Mouse (Mus musculus) MEL (cell line): ENCODE results near the gene Cacng5. TPM values are rescaled to one million over a fixed set of nuclear protein-coding genes. Genes with fewer than 3 reads are reported as not detected.
A peak's percentile ranks its signal among the peaks of the same experiment; 100 is the strongest.

Source experiments
- DNase-seq: peaks from one replicate; pipeline ENCODE4 v3.0.0; 2011; ENCODE audit warnings: low read depth, low spot score
- H3K27ac ChIP-seq: 2 replicates; pipeline ENCODE4 v1.5.1; 2012; ENCODE audit warnings: low read depth, mild to moderate bottlenecking, control low read depth, low read length, moderate library complexity; ENCODE audit not compliant: control insufficient read depth
- H3K27me3 ChIP-seq, 2 experiments: fragments of 150-350 bp in 1 of 2; sonication (generic) in 1 of 2; 2 replicates each; pipeline ENCODE4 v1.6.1; 2012; ENCODE audit warnings: low read length in 2 of 2, mild to moderate bottlenecking in 2 of 2, improper control_type of control experiment in 1 of 2, moderate library complexity in 1 of 2; ENCODE audit not compliant: insufficient read depth in 2 of 2, control insufficient read depth in 1 of 2
- H3K36me3 ChIP-seq, 2 experiments: 2 replicates each; pipeline ENCODE4 v1.6.1; 2012 to 2014; ENCODE audit warnings: low read length in 2 of 2, improper control_type of control experiment in 1 of 2, inconsistent platforms in 1 of 2, mild to moderate bottlenecking in 1 of 2; ENCODE audit not compliant: insufficient read depth in 2 of 2, control insufficient read depth in 1 of 2
- H3K4me1 ChIP-seq, 2 experiments: fragments of 150-350 bp in 1 of 2; sonication (generic) in 1 of 2; 2 replicates each; pipeline ENCODE4 v1.6.1; 2012; ENCODE audit warnings: low read length in 2 of 2, improper control_type of control experiment in 1 of 2, mild to moderate bottlenecking in 1 of 2; ENCODE audit not compliant: insufficient read depth in 2 of 2, control insufficient read depth in 1 of 2
- H3K4me3 ChIP-seq, 2 experiments: fragments of 150-350 bp in 1 of 2; sonication (generic) in 1 of 2; 2 replicates each; pipeline ENCODE4 v1.5.1; 2012; ENCODE audit warnings: low read depth in 2 of 2, low read length in 2 of 2, mild to moderate bottlenecking in 2 of 2, moderate library complexity in 2 of 2, control low read depth in 1 of 2, improper control_type of control experiment in 1 of 2; ENCODE audit not compliant: control insufficient read depth in 1 of 2, insufficient read depth in 1 of 2
- H3K79me2 ChIP-seq: 2 replicates; pipeline ENCODE4 v1.6.1; 2012; ENCODE audit warnings: mild to moderate bottlenecking, low read length, moderate library complexity; ENCODE audit not compliant: control insufficient read depth, poor library complexity, insufficient read depth
- H3K9ac ChIP-seq: 2 replicates; pipeline ENCODE4 v1.6.1; 2012; ENCODE audit warnings: low read depth, mild to moderate bottlenecking, control low read depth, low read length, moderate library complexity; ENCODE audit not compliant: control insufficient read depth, poor library complexity, severe bottlenecking
- H3K9me3 ChIP-seq: fragments of 150-350 bp; sonication (generic); replicated peaks from 2 replicates; pipeline ENCODE4 v1.6.1; 2012; ENCODE audit warnings: mild to moderate bottlenecking, low read length, improper control_type of control experiment, moderate library complexity; ENCODE audit not compliant: insufficient read depth
- CTCF ChIP-seq, 3 experiments: IDR thresholded peaks in 2 of 3; conservative IDR thresholded peaks in 1 of 3; 2 replicates each; pipeline ENCODE4 v1.5.1; 2011 to 2012; ENCODE audit warnings: low read length in 3 of 3, low read depth in 2 of 3, mild to moderate bottlenecking in 2 of 3, improper control_type of control experiment in 1 of 3, inconsistent platforms in 1 of 3, mixed read lengths in 1 of 3, moderate library complexity in 1 of 3; ENCODE audit not compliant: control insufficient read depth in 1 of 3, insufficient read depth in 1 of 3, poor library complexity in 1 of 3, severe bottlenecking in 1 of 3
- E2F4 ChIP-seq: IDR thresholded peaks from 2 replicates; pipeline ENCODE4 v1.6.1; 2011; ENCODE audit warnings: low read depth, low read length, improper control_type of control experiment, borderline replicate concordance
- ELF1 ChIP-seq: IDR thresholded peaks from 2 replicates; pipeline ENCODE4 v1.6.1; 2014; ENCODE audit warnings: low read depth, mild to moderate bottlenecking, inconsistent platforms, low read length, improper control_type of control experiment, moderate library complexity
- ETS1 ChIP-seq: IDR thresholded peaks from 2 replicates; pipeline ENCODE4 v1.6.1; 2012; ENCODE audit warnings: low read depth, mild to moderate bottlenecking, inconsistent platforms, low read length, improper control_type of control experiment, moderate library complexity
- HCFC1 ChIP-seq: IDR thresholded peaks from 2 replicates; pipeline ENCODE4 v1.6.1; 2012; ENCODE audit warnings: low read depth, mild to moderate bottlenecking, inconsistent platforms, low read length, improper control_type of control experiment, moderate library complexity
- JUND ChIP-seq: IDR thresholded peaks from 2 replicates; pipeline ENCODE4 v1.6.1; 2011; ENCODE audit warnings: low read depth, mild to moderate bottlenecking, improper control_type of control experiment, low read length
- KAT2A ChIP-seq: conservative IDR thresholded peaks from 2 replicates; pipeline ENCODE4 v1.6.1; 2012; ENCODE audit warnings: low read depth, low read length, improper control_type of control experiment, inconsistent platforms
- MAX ChIP-seq: IDR thresholded peaks from 2 replicates; pipeline ENCODE4 v1.6.1; 2011; ENCODE audit warnings: low read length, improper control_type of control experiment
- MAZ ChIP-seq: IDR thresholded peaks from 2 replicates; pipeline ENCODE4 v1.6.1; 2012; ENCODE audit warnings: low read depth, mild to moderate bottlenecking, inconsistent platforms, low read length, improper control_type of control experiment
- MXI1 ChIP-seq: IDR thresholded peaks from 2 replicates; pipeline ENCODE4 v1.6.1; 2011; ENCODE audit warnings: mild to moderate bottlenecking, low read depth, low read length, improper control_type of control experiment
- MYC ChIP-seq: IDR thresholded peaks from 2 replicates; pipeline ENCODE4 v1.6.1; 2011; ENCODE audit warnings: low read depth, mild to moderate bottlenecking, low read length, improper control_type of control experiment, moderate library complexity
- NELFE ChIP-seq: IDR thresholded peaks from 2 replicates; pipeline ENCODE4 v1.6.1; 2011; ENCODE audit warnings: low read depth, low read length, improper control_type of control experiment
- NRF1 ChIP-seq: IDR thresholded peaks from 2 replicates; pipeline ENCODE4 v1.6.1; 2014; ENCODE audit warnings: low read depth, mild to moderate bottlenecking, inconsistent platforms, low read length, improper control_type of control experiment, moderate library complexity; ENCODE audit not compliant: poor library complexity, insufficient read depth, severe bottlenecking
- POLR2AphosphoS5 ChIP-seq: IDR thresholded peaks from 2 replicates; pipeline ENCODE4 v1.6.1; 2012; ENCODE audit warnings: low read depth, borderline replicate concordance, mild to moderate bottlenecking, inconsistent platforms, low read length, moderate library complexity, mixed read lengths
- RAD21 ChIP-seq: IDR thresholded peaks from 2 replicates; pipeline ENCODE4 v1.6.1; 2011; ENCODE audit warnings: mild to moderate bottlenecking, low read depth, low read length, improper control_type of control experiment
- RCOR1 ChIP-seq: IDR thresholded peaks from 2 replicates; pipeline ENCODE4 v1.6.1; 2012; ENCODE audit warnings: low read depth, mild to moderate bottlenecking, inconsistent platforms, low read length, improper control_type of control experiment
- TCF12 ChIP-seq: IDR thresholded peaks from 2 replicates; pipeline ENCODE4 v1.6.1; 2014; ENCODE audit warnings: low read depth, mild to moderate bottlenecking, inconsistent platforms, low read length, improper control_type of control experiment, moderate library complexity
- USF1 ChIP-seq: IDR thresholded peaks from 2 replicates; pipeline ENCODE4 v1.6.1; 2014; ENCODE audit warnings: low read depth, mild to moderate bottlenecking, inconsistent platforms, low read length, improper control_type of control experiment, moderate library complexity
- USF2 ChIP-seq, 2 experiments: IDR thresholded peaks; 2 replicates each; pipeline ENCODE4 v1.6.1; 2011 to 2012; ENCODE audit warnings: improper control_type of control experiment in 2 of 2, low read length in 2 of 2, borderline replicate concordance in 1 of 2, inconsistent platforms in 1 of 2, low read depth in 1 of 2, mild to moderate bottlenecking in 1 of 2; ENCODE audit not compliant: insufficient read depth in 1 of 2
- ZC3H11A ChIP-seq: IDR thresholded peaks from 2 replicates; pipeline ENCODE4 v1.6.1; 2012; ENCODE audit warnings: low read depth, mild to moderate bottlenecking, inconsistent platforms, low read length, improper control_type of control experiment
- ZNF384 ChIP-seq: IDR thresholded peaks from 2 replicates; pipeline ENCODE4 v1.6.1; 2012; ENCODE audit warnings: low read depth, mild to moderate bottlenecking, inconsistent platforms, low read length, improper control_type of control experiment
- polyA plus RNA-seq, 2 experiments: library from polyadenylated mRNA; stranded (reverse) in 1 of 2; unstranded in 1 of 2; fragments of >175 nt in 1 of 2; fragments of >200 nt in 1 of 2; gene quantifications; 2 replicates each; pipeline versions ENCODE4 v1.2.1 to v1.2.4; 2012; ENCODE audit warnings: low replicate concordance in 2 of 2, low read depth in 1 of 2; ENCODE audit not compliant: insufficient read length in 2 of 2, insufficient read depth in 1 of 2, missing spikeins in 1 of 2
- total RNA-seq: library from RNA; depleted of rRNA; stranded (reverse); fragments of 300-350 nt; gene quantifications from 2 replicates; pipeline ENCODE4 v1.2.3, GENCODE M21; 2012

The Cacng5 gene
- total and polyA plus RNA-seq, 3 experiments: not detected

GRCm38 (mm10) chr11:107853088-107853487, 61.8 kb downstream of the Cacng5 start (continued):
- TF ChIP-seq ZC3H11A (peak; percentile 82), HCFC1 (no peak), CTCF (IDR thresholded peaks at IDR 0.05 in 2 of 3, conservative IDR thresholded peaks at IDR 0.05 in 1 of 3; ENCODE audit: control insufficient read depth in 1 of 3, insufficient read depth in 1 of 3, low read depth in 2 of 3, low read length in 3 of 3, poor library complexity in 1 of 3, severe bottlenecking in 1 of 3) (peak; percentile 61 to 91 (median 65)), ZNF384 (no peak), MYC (no peak), NELFE (no peak), JUND (peak; percentile 18; the same call in 1 of the 2 replicates)
- TF ChIP-seq, all 39 proteins: peak for 5

GRCm38 (mm10) chr11:107849621-107850020, 65.2 kb downstream of the Cacng5 start:
- DNase-seq: peak; percentile 71
- H3K79me2 ChIP-seq: no peaks in the 10 kb centered on the region
- 0 out of 4 replicates have a peak, but pooled peaks cover 0 to 6% of the 10 kb centered on the region in 2 experiments for H3K4me1 ChIP-seq
- no peak overlapping the region for H3K27ac ChIP-seq
- TF ChIP-seq NRF1 (no peak), RCOR1 (no peak), TCF12 (no peak), USF1 (peak; percentile 85), MAX (peak; percentile 91), MYC (0 out of 2 replicates have a peak, but pooled peaks have one; percentile 45), ELF1 (no peak), MXI1 (peak; percentile 47; the same call in 1 of the 2 replicates), KAT2A (no peak), POLR2AphosphoS5 (no peak), USF2 (IDR thresholded peaks at IDR 0.05; ENCODE audit: borderline replicate concordance in 1 of 2, insufficient read depth in 1 of 2, low read depth in 1 of 2, low read length in 2 of 2) (0 out of 4 replicates have a peak, but pooled peaks of 1 of the 2 experiments have one; percentile 39)
- TF ChIP-seq, all 39 proteins: peak for 5
- H3K9ac ChIP-seq: no peak overlapping the region
- H3K27me3 ChIP-seq: no peaks in the 10 kb centered on the region
- H3K4me3 ChIP-seq: no peak overlapping the region
- no peaks in the 10 kb centered on the region; a peak in 1 of 4 replicates for H3K36me3 ChIP-seq
- H3K9me3 ChIP-seq: no peaks in the 10 kb centered on the region

GRCm38 (mm10) chr11:107844175-107844574, 70.7 kb downstream of the Cacng5 start:
- DNase-seq: no peak
- no peak overlapping the region for H3K4me3 ChIP-seq
- TF ChIP-seq USF2 (IDR thresholded peaks at IDR 0.05; ENCODE audit: borderline replicate concordance in 1 of 2, insufficient read depth in 1 of 2, low read depth in 1 of 2, low read length in 2 of 2): no peak
- TF ChIP-seq E2F4: no peak
- no peak for TF ChIP-seq MAZ
- no peak for TF ChIP-seq NRF1
- no peak for TF ChIP-seq MXI1
- TF ChIP-seq MAX: no peak
- TF ChIP-seq RAD21: no peak
- no peak for TF ChIP-seq KAT2A
- no peak for TF ChIP-seq ETS1
- H3K9ac ChIP-seq: no peak overlapping the region
- H3K27me3 ChIP-seq: no peaks in the 10 kb centered on the region
- H3K36me3 ChIP-seq: no peaks in the 10 kb centered on the region
- 0 out of 4 replicates have a peak, but pooled peaks cover 0 to under 1% of the 10 kb centered on the region in 2 experiments for H3K4me1 ChIP-seq
- H3K27ac ChIP-seq: no peak overlapping the region
- no peaks in the 10 kb centered on the region for H3K79me2 ChIP-seq
- H3K9me3 ChIP-seq: no peaks in the 10 kb centered on the region
